Mouse (Mus musculus) lung, postnatal 14 days (tissue): Measurements from ENCODE around the gene Rasgrf2.

Source experiments
- DNase-seq: peaks from one replicate; pipeline ENCODE4 v3.0.0; 2021

Rasgrf2 gene

DNA sequence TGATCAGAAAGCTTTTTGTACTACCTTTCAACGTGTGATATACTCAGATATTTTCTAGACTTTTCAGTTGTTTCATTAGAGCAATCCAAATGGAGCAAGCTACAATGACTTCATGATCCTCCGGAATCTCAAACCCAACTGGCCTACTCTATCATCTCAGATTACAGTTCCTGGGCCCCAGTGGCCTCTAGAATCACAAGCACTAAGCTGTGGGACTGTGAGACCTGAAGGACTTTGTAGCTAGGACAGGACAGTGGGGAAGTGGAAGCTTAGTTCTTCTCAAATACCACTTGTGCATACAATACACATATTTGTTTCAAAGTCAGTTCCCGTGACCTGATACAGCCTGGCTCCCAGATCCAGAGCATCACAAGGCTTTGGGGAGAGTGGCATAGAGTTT lies 253.5 kb downstream of the Rasgrf2 start:
- no peak for DNase-seq

DNA sequence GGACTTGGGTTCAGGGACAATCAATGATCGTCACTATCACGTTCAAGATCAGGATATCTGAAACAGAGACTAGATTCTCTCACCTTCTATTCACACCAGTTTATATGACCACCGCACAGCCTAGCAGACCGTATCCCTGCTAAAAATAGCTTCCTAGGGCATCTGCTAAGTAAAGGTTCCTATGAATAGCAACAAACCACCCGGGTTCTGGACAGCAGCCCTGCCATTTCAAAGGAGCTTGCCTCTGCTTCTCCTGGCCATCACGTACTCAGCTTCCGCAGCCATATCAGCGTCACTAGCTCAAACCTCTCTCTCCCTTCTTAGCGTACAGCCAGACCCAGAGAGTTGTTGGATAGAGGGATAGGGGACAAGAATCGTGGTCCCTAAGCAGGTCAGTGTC lies 254.1 kb downstream of the Rasgrf2 start:
- DNase-seq, result no peak

GRCm38 (mm10) chr13:91876741-91877349 lies 254.6 kb downstream of the Rasgrf2 start, which contains the start of gene Ckmt2:
TSS of gene Ckmt2 (minus strand) at chr13:91876885.
- no peak for DNase-seq

DNA sequence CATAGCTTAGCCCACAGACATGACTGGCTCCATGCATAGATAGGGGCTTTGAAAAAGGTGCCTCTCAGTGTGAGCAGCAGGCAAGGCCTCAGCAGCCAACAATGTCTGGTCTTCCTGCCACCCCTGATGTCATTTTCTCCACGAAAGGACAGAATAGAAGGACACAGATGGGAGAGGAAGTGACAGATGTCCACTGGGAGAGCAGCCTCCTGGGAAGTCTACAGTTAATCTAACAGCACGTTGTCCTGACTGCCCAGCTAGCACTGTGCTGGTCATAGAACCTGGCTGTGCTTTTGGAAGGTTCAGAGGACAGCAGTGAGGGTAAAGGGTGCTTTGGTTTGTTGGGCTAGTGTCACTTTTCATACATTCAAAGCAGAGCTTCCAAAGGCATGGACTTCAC lies 255.9 kb downstream of the Rasgrf2 start:
- no peak for DNase-seq

DNA sequence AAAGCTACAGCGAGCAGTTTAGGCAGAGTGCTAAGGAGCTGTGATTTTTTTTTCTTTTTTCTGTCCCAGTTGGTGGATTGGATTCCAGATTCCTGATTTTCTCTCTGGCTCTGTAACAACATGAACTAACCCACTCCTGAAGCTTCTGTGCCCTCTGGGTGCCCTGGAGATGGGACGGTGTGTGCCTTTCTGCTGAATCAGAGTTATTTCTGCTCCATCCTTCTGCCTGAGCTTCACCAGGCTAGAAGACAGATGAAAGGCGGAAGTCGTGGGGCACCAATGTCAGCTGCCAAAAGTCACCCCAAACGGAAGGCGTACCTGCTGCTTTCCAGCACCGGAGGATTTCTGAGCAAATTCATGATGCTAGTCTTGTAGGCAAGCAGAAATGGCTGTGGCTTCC lies 256.9 kb downstream of the Rasgrf2 start:
- no peak for DNase-seq

DNA sequence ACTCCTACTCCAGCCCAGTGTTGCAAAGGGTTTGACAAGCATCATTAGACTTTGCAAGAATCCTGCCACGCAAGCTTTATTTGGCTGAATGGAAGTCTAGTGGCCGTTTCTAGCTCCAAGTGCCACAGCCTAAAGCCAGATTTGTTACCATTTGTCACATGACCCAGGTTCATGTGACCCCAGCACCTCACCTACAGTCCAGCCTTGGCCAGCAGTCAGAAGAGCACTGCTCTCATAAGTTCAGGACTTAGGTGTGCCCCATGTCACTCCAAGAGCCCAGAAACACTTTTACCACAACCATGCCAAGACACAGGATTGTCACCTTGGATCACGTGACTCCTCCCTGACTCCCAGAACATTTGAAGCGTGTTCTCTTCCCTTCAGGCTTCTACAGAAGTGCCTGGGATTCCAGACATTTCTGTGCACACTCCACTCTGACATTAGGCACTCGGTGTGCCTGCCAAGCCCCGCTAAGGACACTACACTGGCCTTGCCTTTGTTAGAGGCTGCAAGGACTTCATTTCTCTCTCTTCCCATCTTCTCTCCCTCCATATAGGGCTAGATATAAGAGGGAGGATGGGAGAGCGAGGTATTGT lies 257.6 kb downstream of the Rasgrf2 start:
- peak; percentile 28 for DNase-seq

- no peak for DNase-seq
Measured at GRCm38 (mm10) chr13:91868577-91868976, 262.9 kb downstream of the Rasgrf2 start.

GRCm38 (mm10) chr13:91858835-91859234 lies 272.6 kb downstream of the Rasgrf2 start:
- no peak for DNase-seq

DNA sequence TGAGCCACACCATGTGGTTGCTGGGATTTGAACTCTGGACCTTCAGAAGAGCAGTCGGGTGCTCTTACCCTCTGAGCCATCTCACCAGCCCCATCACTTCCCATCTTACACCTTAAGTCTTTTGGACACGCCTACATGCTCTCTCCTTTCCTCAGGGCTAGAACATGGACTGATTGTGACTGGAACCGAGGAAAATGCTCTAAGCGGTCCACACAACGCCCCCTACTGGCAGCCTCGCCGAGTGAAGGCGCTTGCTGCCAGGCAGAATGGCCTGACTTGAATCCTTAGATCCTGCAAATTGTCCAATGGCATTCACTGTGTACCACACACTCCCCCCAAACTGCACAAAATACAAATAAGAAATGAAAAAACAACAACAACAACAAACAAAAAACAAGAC lies 274.0 kb downstream of the Rasgrf2 start:
- no peak for DNase-seq

DNA sequence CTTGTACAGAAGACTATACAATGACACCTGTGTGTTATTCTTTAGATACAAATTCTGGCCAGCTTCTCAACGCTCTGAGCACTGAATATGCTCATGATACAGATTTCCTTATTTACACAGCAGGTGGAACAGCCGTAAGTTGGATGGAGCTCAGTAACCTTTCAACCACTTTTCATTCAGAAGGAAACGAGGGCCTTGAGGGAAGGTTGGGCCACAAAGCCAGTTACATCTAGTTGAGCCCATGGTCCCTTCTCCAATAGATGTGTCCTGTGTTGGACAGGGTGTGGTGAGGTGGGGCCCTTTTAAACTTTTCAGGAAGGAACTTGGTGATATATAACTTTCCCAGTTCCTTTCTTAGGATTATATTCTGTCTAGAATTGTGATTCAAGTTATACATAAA lies 277.0 kb downstream of the Rasgrf2 start:
- DNase-seq, result no peak
